Mouse (Mus musculus) liver, embryonic 12.5 days (tissue): Measurements from ENCODE around the gene Dnase2b. TPM values are rescaled to one million over a fixed set of nuclear protein-coding genes. Genes with fewer than 3 reads are reported as not detected.

Experiments
- ATAC-seq: fragments of 200-750 bp; cut with Nextera tagmentation; 2 replicates; pipeline ENCODE4 v1.8.0; 2017; ENCODE audit warnings: moderate number of reproducible peaks, mild to moderate bottlenecking, moderate library complexity
- H3K27ac ChIP-seq: fragments of 300-500 bp; sonication (generic); 2 replicates; pipeline ENCODE4 v1.5.1; 2016; ENCODE audit warnings: mild to moderate bottlenecking
- H3K27me3 ChIP-seq: fragments of 300-500 bp; sonication (generic); replicated peaks from 2 replicates; pipeline ENCODE4 v1.6.1; 2016; ENCODE audit warnings: mild to moderate bottlenecking, moderate library complexity
- H3K36me3 ChIP-seq: fragments of 300-500 bp; sonication (generic); 2 replicates; pipeline ENCODE4 v1.6.1; 2016; ENCODE audit warnings: mild to moderate bottlenecking, moderate library complexity
- H3K4me1 ChIP-seq: fragments of 300-500 bp; sonication (generic); 2 replicates; pipeline ENCODE4 v1.6.1; 2016
- H3K4me2 ChIP-seq: fragments of 300-500 bp; sonication (generic); 2 replicates; pipeline ENCODE4 v1.6.1; 2016; ENCODE audit warnings: mild to moderate bottlenecking, moderate library complexity
- H3K4me3 ChIP-seq: fragments of 300-500 bp; sonication (generic); 2 replicates; pipeline ENCODE4 v1.5.1; 2016; ENCODE audit warnings: mild to moderate bottlenecking, moderate library complexity
- H3K9ac ChIP-seq: fragments of 300-500 bp; sonication (generic); 2 replicates; pipeline ENCODE4 v1.6.1; 2016; ENCODE audit warnings: mild to moderate bottlenecking, moderate library complexity
- H3K9me3 ChIP-seq: fragments of 300-500 bp; sonication (generic); replicated peaks from 2 replicates; pipeline ENCODE4 v1.6.1; 2016; ENCODE audit warnings: mild to moderate bottlenecking, moderate library complexity
- WGBS: fragments of 180-500 bp; shearing (Covaris S2); methylation state at CpG from one replicate; pipeline ENCODE4 v1.1.7; 2016; ENCODE audit not compliant: insufficient replicate concordance; 5-methylcytosine and 5-hydroxymethylcytosine counted together
- polyA plus RNA-seq: library from polyadenylated mRNA; unstranded; fragments of >200 nt; fragmentation: Nextera tagmentation; extraction: Ambion mirVana; gene quantifications from 2 replicates; pipeline ENCODE4 v1.2.1, GENCODE M21; 2016

Dnase2b gene
- polyA plus RNA-seq, 1 experiment from 2014 or later: 0.23 TPM

- Histone ChIP-seq H3K4me1 (no peaks in the 10 kb centered on the region), H3K27me3 (no peaks in the 10 kb centered on the region), H3K9me3 (no peaks in the 10 kb centered on the region), H3K27ac (no peak overlapping the region), H3K9ac (no peak overlapping the region), H3K4me3 (no peak overlapping the region), H3K4me2 (no peak overlapping the region), H3K36me3 (no peaks in the 10 kb centered on the region)
- 73% methylated on average over 6 of the region's 6 CpGs for WGBS
- ATAC-seq: no peak
Measured at GRCm38 (mm10) chr3:146589523-146589922, 25.9 kb downstream of the Dnase2b start.

GRCm38 (mm10) chr3:146586616-146587015 lies 28.8 kb downstream of the Dnase2b start:
- 84% methylated on average over 14 of the region's 14 CpGs for WGBS

GRCm38 (mm10) chr3:146583908-146584307 lies 31.5 kb downstream of the Dnase2b start:
- no peaks in the 10 kb centered on the region for H3K27me3 ChIP-seq
- no peak overlapping the region for H3K4me3 ChIP-seq
- no peaks in the 10 kb centered on the region for H3K4me1 ChIP-seq
- no peak for ATAC-seq
- 57% methylated on average over 5 of the region's 5 CpGs for WGBS
- H3K4me2 ChIP-seq: no peak overlapping the region
- no peaks in the 10 kb centered on the region for H3K9me3 ChIP-seq
- no peak overlapping the region for H3K9ac ChIP-seq
- H3K27ac ChIP-seq: no peak overlapping the region
- no peaks in the 10 kb centered on the region for H3K36me3 ChIP-seq

More at GRCm38 (mm10) chr3:146586616-146587015, 28.8 kb downstream of the Dnase2b start:
- Histone ChIP-seq H3K27me3 (no peaks in the 10 kb centered on the region), H3K4me3 (no peak overlapping the region), H3K9me3 (no peaks in the 10 kb centered on the region), H3K27ac (no peak overlapping the region), H3K4me1 (no peaks in the 10 kb centered on the region), H3K4me2 (no peak overlapping the region), H3K36me3 (no peaks in the 10 kb centered on the region), H3K9ac (no peak overlapping the region)
- ATAC-seq: no peak

- Histone ChIP-seq H3K36me3 (no peaks in the 10 kb centered on the region), H3K4me1 (no peaks in the 10 kb centered on the region), H3K4me2 (no peak overlapping the region), H3K27me3 (no peaks in the 10 kb centered on the region), H3K27ac (no peak overlapping the region), H3K4me3 (no peak overlapping the region), H3K9ac (no peak overlapping the region), H3K9me3 (no peaks in the 10 kb centered on the region)
- ATAC-seq: no peak
- WGBS: 61% methylated on average over 4 of the region's 4 CpGs
Measured at GRCm38 (mm10) chr3:146583478-146583877, 31.9 kb downstream of the Dnase2b start.

- Histone ChIP-seq H3K27ac (no peak overlapping the region), H3K9me3 (no peaks in the 10 kb centered on the region), H3K9ac (no peak overlapping the region), H3K4me3 (no peak overlapping the region), H3K27me3 (no peaks in the 10 kb centered on the region), H3K36me3 (no peaks in the 10 kb centered on the region), H3K4me1 (no peaks in the 10 kb centered on the region), H3K4me2 (no peak overlapping the region)
- ATAC-seq: no peak
- 65% methylated on average over 3 of the region's 3 CpGs for WGBS
Measured at GRCm38 (mm10) chr3:146580039-146580729, 35.2 kb downstream of the Dnase2b start.

GRCm38 (mm10) chr3:146577591-146577990 lies 37.8 kb downstream of the Dnase2b start:
- Histone ChIP-seq H3K4me2 (no peak overlapping the region), H3K4me3 (no peak overlapping the region), H3K9ac (no peak overlapping the region), H3K27ac (no peak overlapping the region), H3K36me3 (no peaks in the 10 kb centered on the region), H3K9me3 (no peaks in the 10 kb centered on the region), H3K27me3 (no peaks in the 10 kb centered on the region), H3K4me1 (no peaks in the 10 kb centered on the region)
- 43% methylated on average over 2 of the region's 2 CpGs for WGBS
- no peak for ATAC-seq

- no peak overlapping the region for H3K4me3 ChIP-seq
- no peak for ATAC-seq
- no peak overlapping the region for H3K27ac ChIP-seq
- no peaks in the 10 kb centered on the region for H3K4me1 ChIP-seq
- H3K27me3 ChIP-seq: no peaks in the 10 kb centered on the region
- no peaks in the 10 kb centered on the region for H3K9me3 ChIP-seq
- no peaks in the 10 kb centered on the region for H3K36me3 ChIP-seq
- no peak overlapping the region for H3K9ac ChIP-seq
- H3K4me2 ChIP-seq: no peak overlapping the region
- 68% methylated on average over 1 of the region's 1 CpGs for WGBS
Measured at GRCm38 (mm10) chr3:146571341-146571740, 44.1 kb downstream of the Dnase2b start.

- no peaks in the 10 kb centered on the region for H3K4me1 ChIP-seq
- ATAC-seq: no peak
- 74% methylated on average over 6 of the region's 6 CpGs for WGBS
- H3K4me3 ChIP-seq: no peak overlapping the region
- no peaks in the 10 kb centered on the region for H3K27me3 ChIP-seq
- H3K4me2 ChIP-seq: no peak overlapping the region
- no peaks in the 10 kb centered on the region for H3K9me3 ChIP-seq
- H3K9ac ChIP-seq: no peak overlapping the region
- H3K36me3 ChIP-seq: no peaks in the 10 kb centered on the region
- no peak overlapping the region for H3K27ac ChIP-seq
Measured at GRCm38 (mm10) chr3:146570939-146571338, 44.5 kb downstream of the Dnase2b start.

GRCm38 (mm10) chr3:146570148-146570782 lies 45.1 kb downstream of the Dnase2b start, which contains the start of gene Uox:
TSS of gene Uox (plus strand) at chr3:146570426.
- Histone ChIP-seq H3K9me3 (no peaks in the 10 kb centered on the region), H3K4me1 (no peaks in the 10 kb centered on the region), H3K27ac (peak within 1 kb of the TSS; percentile 43), H3K4me3 (no peak within 1 kb of the TSS), H3K27me3 (no peaks in the 10 kb centered on the region), H3K4me2 (no peak within 1 kb of the TSS), H3K9ac (no peak within 1 kb of the TSS), H3K36me3 (no peaks in the 10 kb centered on the region)
- 68% methylated on average over 10 of the region's 10 CpGs for WGBS
- ATAC-seq: peak; percentile 73

GRCm38 (mm10) chr3:146569594-146569993 lies 45.8 kb downstream of the Dnase2b start:
- no peak overlapping the region for H3K9ac ChIP-seq
- H3K36me3 ChIP-seq: no peaks in the 10 kb centered on the region
- no peak overlapping the region for H3K4me3 ChIP-seq
- no peaks in the 10 kb centered on the region for H3K4me1 ChIP-seq
- H3K9me3 ChIP-seq: no peaks in the 10 kb centered on the region
- H3K27ac ChIP-seq: peak overlapping the region; percentile 43
- no peaks in the 10 kb centered on the region for H3K27me3 ChIP-seq
- no peak for ATAC-seq
- WGBS: 63% methylated on average over 3 of the region's 3 CpGs
- no peak overlapping the region for H3K4me2 ChIP-seq

GRCm38 (mm10) chr3:146567884-146568530 lies 47.4 kb downstream of the Dnase2b start:
- no peak for ATAC-seq
- Histone ChIP-seq H3K27me3 (no peaks in the 10 kb centered on the region), H3K9ac (no peak overlapping the region), H3K9me3 (no peaks in the 10 kb centered on the region), H3K27ac (no peak overlapping the region), H3K36me3 (no peaks in the 10 kb centered on the region), H3K4me2 (no peak overlapping the region), H3K4me3 (no peak overlapping the region), H3K4me1 (no peaks in the 10 kb centered on the region)
- 53% methylated on average over 9 of the region's 9 CpGs for WGBS

- H3K4me3 ChIP-seq: no peak overlapping the region
- no peak overlapping the region for H3K27ac ChIP-seq
- no peaks in the 10 kb centered on the region for H3K36me3 ChIP-seq
- H3K27me3 ChIP-seq: no peaks in the 10 kb centered on the region
- no peaks in the 10 kb centered on the region for H3K9me3 ChIP-seq
- no peaks in the 10 kb centered on the region for H3K4me1 ChIP-seq
- 73% methylated on average over 7 of the region's 7 CpGs for WGBS
- no peak for ATAC-seq
- H3K9ac ChIP-seq: no peak overlapping the region
- H3K4me2 ChIP-seq: no peak overlapping the region
Measured at GRCm38 (mm10) chr3:146567366-146567765, 48.0 kb downstream of the Dnase2b start.
